Mouse (Mus musculus): ENCODE measurements around the gene Ncam1. TPM values are rescaled to one million over a fixed set of nuclear protein-coding genes. Genes with fewer than 3 reads are reported as not detected.

Ncam1 gene
- polyA plus RNA-seq, 1 experiment from 2014 or later = 2.0 TPM

DNA sequence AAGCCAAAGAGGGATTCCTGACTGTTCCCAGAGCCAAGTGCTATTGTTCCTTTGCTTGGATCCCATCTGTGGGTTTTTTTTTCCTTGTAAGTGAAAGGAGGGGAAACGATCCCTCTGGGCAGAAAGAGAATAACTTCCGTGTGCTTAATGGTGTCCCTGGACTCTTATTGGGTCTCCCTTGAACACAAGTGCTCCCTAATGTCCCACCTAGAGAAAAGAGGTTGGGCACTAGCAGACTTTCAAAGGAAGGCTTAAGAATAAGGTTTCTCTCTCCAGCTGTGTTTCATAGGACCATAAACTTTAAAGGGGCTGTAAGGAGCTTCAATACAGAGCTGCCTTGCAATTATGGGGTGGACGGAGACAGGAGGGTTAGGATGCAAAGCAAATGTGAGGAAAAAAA lies 119.5 kb downstream of the Ncam1 start:
- ATAC-seq (no peak), DNase-seq (no peak)
- Histone ChIP-seq H3K27me3 (ENCODE audit: insufficient read depth, low read length) (no peaks in the 10 kb centered on the region), H3K9ac (replicated peaks) (no peak overlapping the region), H3K36me3 (replicated peaks; ENCODE audit: insufficient read depth, low read length) (no peaks in the 10 kb centered on the region), H3K4me1 (ENCODE audit: insufficient read depth) (no peaks in the 10 kb centered on the region), H3K4me2 (ENCODE audit: low read depth, low read length) (no peak overlapping the region), H3K4me3 (ENCODE audit: low read depth, low read length) (no peak overlapping the region), H3K27ac (ENCODE audit: low read depth) (no peak overlapping the region), H3K9me3 (ENCODE audit: low read length) (no peaks in the 10 kb centered on the region)
- WGBS (ENCODE audit: insufficient replicate concordance) = 59% methylated on average over 3 of the region's 3 CpGs
- TF ChIP-seq EP300 (IDR thresholded peaks at IDR 0.05; ENCODE audit: low read depth) (no peak), CTCF (IDR thresholded peaks at IDR 0.05; ENCODE audit: low read depth) (no peak)

DNA sequence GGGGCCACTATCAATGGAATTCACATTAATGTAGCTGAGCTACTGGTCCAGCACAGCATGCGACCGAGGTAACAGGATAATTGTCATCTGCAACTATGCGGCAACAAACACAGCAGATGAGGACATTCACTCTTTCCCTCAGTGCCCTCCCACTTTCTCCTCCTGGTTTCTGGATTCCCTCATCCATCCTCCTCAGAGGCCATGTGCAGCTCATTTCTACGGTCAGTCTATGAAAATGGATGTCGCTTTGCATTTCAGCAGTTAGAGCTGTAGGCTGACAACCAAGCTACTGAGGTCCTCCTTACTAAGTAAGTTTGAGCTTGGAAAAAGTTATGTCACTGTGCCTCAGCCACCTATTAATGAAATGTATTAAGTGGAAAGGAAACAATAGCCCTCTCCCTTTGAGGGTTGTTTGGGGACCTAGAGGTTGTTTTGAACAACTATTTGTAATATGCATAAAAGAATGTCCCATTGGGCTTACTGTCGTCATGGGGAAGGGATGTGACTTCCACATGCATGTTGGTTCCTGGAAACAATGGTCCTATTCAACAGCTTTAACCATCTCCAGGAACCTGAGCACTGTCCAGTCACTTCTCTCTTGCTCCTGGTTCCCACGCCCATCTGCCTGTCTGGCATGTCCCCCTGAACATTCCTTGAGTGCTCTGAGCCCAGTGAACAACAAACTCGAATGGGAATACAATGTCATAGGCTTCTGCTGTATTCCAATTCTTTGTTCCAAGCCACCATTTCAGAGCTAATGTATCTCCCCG lies 122.8 kb downstream of the Ncam1 start:
- Histone ChIP-seq H3K27me3 (ENCODE audit: insufficient read depth, low read length) (no peaks in the 10 kb centered on the region), H3K4me1 (ENCODE audit: insufficient read depth) (no peaks in the 10 kb centered on the region), H3K9me3 (ENCODE audit: low read length) (no peaks in the 10 kb centered on the region), H3K4me2 (ENCODE audit: low read depth, low read length) (no peak overlapping the region), H3K9ac (replicated peaks) (no peak overlapping the region), H3K4me3 (ENCODE audit: low read depth, low read length) (no peak overlapping the region), H3K36me3 (replicated peaks; ENCODE audit: insufficient read depth, low read length) (no peaks in the 10 kb centered on the region), H3K27ac (ENCODE audit: low read depth) (no peak overlapping the region)
- 66% methylated on average over 9 of the region's 9 CpGs for WGBS (ENCODE audit: insufficient replicate concordance)
- DNase-seq (no peak), ATAC-seq (no peak)
- TF ChIP-seq EP300 (IDR thresholded peaks at IDR 0.05; ENCODE audit: low read depth) (no peak), CTCF (IDR thresholded peaks at IDR 0.05; ENCODE audit: low read depth) (no peak)

DNA sequence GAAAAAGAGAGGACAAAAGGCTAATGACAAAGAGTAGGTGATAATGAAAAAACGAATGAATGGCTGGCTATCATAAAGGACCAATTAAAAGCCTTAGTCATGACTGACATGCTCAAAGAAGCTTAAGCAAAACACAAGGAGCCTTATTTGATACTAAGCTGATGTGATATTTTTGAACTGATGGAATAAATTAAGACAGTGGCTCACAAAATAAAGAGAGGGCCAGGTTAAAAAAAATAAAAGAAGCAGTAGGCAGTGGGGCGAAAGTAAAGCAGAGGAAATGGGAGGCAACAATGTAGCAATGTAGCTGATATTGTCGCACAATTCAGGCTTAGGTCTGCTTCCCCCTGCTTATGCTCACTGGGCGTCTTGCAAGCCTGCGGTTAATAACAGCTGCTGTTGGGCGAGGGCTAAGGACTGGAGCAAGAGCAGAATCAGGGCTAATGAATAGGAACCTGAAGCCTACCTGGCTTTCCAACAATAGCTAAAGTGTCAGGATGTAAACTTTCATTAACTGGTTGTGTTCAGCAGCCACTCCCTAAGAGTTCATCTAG lies 126.0 kb downstream of the Ncam1 start:
- Histone ChIP-seq H3K4me1 (ENCODE audit: insufficient read depth) (no peaks in the 10 kb centered on the region), H3K4me2 (ENCODE audit: low read depth, low read length) (no peak overlapping the region), H3K27ac (ENCODE audit: low read depth) (no peak overlapping the region), H3K9me3 (ENCODE audit: low read length) (no peaks in the 10 kb centered on the region), H3K4me3 (ENCODE audit: low read depth, low read length) (no peak overlapping the region), H3K9ac (replicated peaks) (no peak overlapping the region), H3K27me3 (ENCODE audit: insufficient read depth, low read length) (no peaks in the 10 kb centered on the region), H3K36me3 (replicated peaks; ENCODE audit: insufficient read depth, low read length) (no peaks in the 10 kb centered on the region)
- no peak for TF ChIP-seq EP300 (IDR thresholded peaks at IDR 0.05; ENCODE audit: low read depth)
- no peak for TF ChIP-seq CTCF (IDR thresholded peaks at IDR 0.05; ENCODE audit: low read depth)
- WGBS (ENCODE audit: insufficient replicate concordance) = 46% methylated on average over 6 of the region's 6 CpGs
- ATAC-seq (no peak), DNase-seq (no peak)

DNA sequence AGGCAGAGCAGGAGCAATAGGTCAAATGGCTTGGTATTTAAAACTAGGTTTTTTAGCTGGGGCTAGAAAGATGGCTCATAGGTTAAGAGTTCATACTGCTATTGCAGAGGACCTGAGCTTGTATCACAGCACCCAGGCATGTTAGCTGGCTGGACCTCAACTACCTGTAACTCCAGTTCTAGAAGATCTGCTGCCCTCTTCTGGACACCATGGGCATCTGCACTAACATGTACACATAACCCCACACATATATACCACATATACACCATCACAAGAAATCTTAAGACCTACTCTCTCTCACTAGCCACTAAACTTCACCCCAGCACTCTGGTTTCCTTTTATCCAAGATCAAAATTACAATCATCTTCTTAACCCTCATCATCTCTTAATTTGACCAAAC lies 131.7 kb downstream of the Ncam1 start:
- no peak for TF ChIP-seq EP300 (IDR thresholded peaks at IDR 0.05; ENCODE audit: low read depth)
- TF ChIP-seq CTCF (IDR thresholded peaks at IDR 0.05; ENCODE audit: low read depth) = no peak
- no peaks in the 10 kb centered on the region for H3K36me3 ChIP-seq (replicated peaks; ENCODE audit: insufficient read depth, low read length)
- no peaks in the 10 kb centered on the region for H3K27me3 ChIP-seq (ENCODE audit: insufficient read depth, low read length)
- no peak overlapping the region for H3K4me3 ChIP-seq (ENCODE audit: low read depth, low read length)
- 0 out of 2 replicates have a peak, but pooled peaks cover 2% of the 10 kb centered on the region for H3K9me3 ChIP-seq (ENCODE audit: low read length)
- ATAC-seq (no peak), DNase-seq (no peak)
- no peak overlapping the region for H3K9ac ChIP-seq (replicated peaks)
- no peak overlapping the region for H3K4me2 ChIP-seq (ENCODE audit: low read depth, low read length)
- no peaks in the 10 kb centered on the region for H3K4me1 ChIP-seq (ENCODE audit: insufficient read depth)
- no peak overlapping the region for H3K27ac ChIP-seq (ENCODE audit: low read depth)

DNA sequence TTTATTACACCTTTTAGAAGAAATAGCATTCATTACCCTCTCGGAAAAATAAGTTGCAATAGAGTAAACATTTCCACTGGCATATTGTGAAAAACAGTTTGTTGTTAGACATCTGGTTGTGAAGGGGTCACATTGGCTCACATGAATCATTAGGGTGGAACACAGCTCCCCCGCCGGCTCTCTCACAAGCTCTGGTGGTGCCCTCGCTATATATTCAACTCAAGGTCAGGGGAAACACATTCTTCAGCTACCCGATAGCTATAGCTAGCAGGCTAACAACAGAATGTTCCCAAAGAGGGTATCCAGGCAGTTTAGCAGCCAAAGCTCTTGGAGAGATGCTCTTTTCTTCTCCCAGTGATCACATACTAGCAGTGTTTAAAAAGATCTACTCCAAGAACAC lies 133.4 kb downstream of the Ncam1 start:
- no peak overlapping the region for H3K4me2 ChIP-seq (ENCODE audit: low read depth, low read length)
- H3K9me3 ChIP-seq (ENCODE audit: low read length) = 0 out of 2 replicates have a peak, but pooled peaks cover 2% of the 10 kb centered on the region
- H3K27me3 ChIP-seq (ENCODE audit: insufficient read depth, low read length) = no peaks in the 10 kb centered on the region
- no peak overlapping the region for H3K27ac ChIP-seq (ENCODE audit: low read depth)
- ATAC-seq (no peak), DNase-seq (no peak)
- H3K36me3 ChIP-seq (replicated peaks; ENCODE audit: insufficient read depth, low read length) = no peaks in the 10 kb centered on the region
- no peak overlapping the region for H3K4me3 ChIP-seq (ENCODE audit: low read depth, low read length)
- no peak overlapping the region for H3K9ac ChIP-seq (replicated peaks)
- H3K4me1 ChIP-seq (ENCODE audit: insufficient read depth) = no peaks in the 10 kb centered on the region
- no peak for TF ChIP-seq CTCF (IDR thresholded peaks at IDR 0.05; ENCODE audit: low read depth)
- no peak for TF ChIP-seq EP300 (IDR thresholded peaks at IDR 0.05; ENCODE audit: low read depth)
- WGBS (ENCODE audit: insufficient replicate concordance) = 73% methylated on average over 5 of the region's 5 CpGs

DNA sequence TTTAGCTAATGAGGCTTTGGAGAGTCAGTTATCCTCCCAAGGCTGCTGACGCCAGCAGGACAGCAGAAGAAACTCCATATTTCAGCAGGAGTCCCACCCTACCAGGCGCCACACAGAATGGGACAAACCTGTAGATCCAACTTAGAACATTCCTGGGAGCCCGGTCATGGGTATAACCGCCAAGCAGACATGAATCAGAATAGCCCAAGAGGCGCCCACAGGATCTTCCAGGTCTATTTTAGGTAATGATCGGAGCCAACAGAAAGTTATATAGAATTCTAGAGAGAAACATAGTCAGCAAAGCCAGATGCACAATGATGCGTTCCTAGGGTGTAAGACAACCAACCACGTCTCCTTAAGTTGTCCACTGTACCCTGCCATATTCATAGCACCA lies 134.8 kb downstream of the Ncam1 start:
- no peaks in the 10 kb centered on the region for H3K27me3 ChIP-seq (ENCODE audit: insufficient read depth, low read length)
- TF ChIP-seq CTCF (IDR thresholded peaks at IDR 0.05; ENCODE audit: low read depth) (no peak), EP300 (IDR thresholded peaks at IDR 0.05; ENCODE audit: low read depth) (no peak)
- no peak overlapping the region for H3K4me2 ChIP-seq (ENCODE audit: low read depth, low read length)
- H3K36me3 ChIP-seq (replicated peaks; ENCODE audit: insufficient read depth, low read length) = no peaks in the 10 kb centered on the region
- DNase-seq = no peak
- H3K4me1 ChIP-seq (ENCODE audit: insufficient read depth) = no peaks in the 10 kb centered on the region
- no peak overlapping the region for H3K27ac ChIP-seq (ENCODE audit: low read depth)
- no peak for ATAC-seq
- no peak overlapping the region for H3K4me3 ChIP-seq (ENCODE audit: low read depth, low read length)
- no peak overlapping the region for H3K9ac ChIP-seq (replicated peaks)
- WGBS (ENCODE audit: insufficient replicate concordance) = 85% methylated on average over 8 of the region's 8 CpGs
- 0 out of 2 replicates have a peak, but pooled peaks cover 2% of the 10 kb centered on the region for H3K9me3 ChIP-seq (ENCODE audit: low read length)

Data from liver, postnatal 0 days (tissue).